Mouse (Mus musculus): ENCODE measurements at regions not wholly inside any gene's neighbourhood (a gene's known extent, or its start where the extent isn't known, plus 50 kb on each side); places are given as distances from the start of the nearest gene placed in this dataset.

DNA sequence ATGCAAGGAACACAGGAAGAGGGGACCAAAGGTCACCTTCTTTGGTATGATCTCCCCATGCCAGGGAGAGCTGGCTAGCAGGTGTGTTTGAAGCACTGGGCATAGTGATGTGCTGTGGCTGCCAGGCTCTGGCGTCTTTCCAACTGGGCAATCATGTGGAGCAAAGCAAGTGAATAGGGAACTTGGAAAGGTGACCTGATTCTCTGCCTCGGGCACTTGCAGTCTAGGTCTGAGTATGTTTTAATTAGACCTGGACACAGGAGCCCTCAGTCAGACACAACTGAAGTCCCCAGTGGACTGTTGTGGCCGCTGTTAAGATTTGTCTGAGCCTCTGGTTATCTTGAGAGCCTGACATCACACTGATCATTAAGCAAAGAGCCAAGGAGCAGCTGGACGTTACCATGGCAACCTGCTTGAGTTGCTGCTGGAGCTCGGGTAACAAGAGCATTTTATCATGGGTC lies 153.8 kb upstream of the Ccdc122 start:
- TF ChIP-seq CTCF (IDR thresholded peaks at IDR 0.05; ENCODE audit: insufficient read depth, low read depth, low read length) (no peak), POLR2A (IDR thresholded peaks at IDR 0.05; ENCODE audit: insufficient read depth, low read depth, low read length) (no peak)

Measured in olfactory bulb, adult 2 months (tissue).